Mouse (Mus musculus): ENCODE measurements around the gene Mamdc4.

The Mamdc4 gene

DNA sequence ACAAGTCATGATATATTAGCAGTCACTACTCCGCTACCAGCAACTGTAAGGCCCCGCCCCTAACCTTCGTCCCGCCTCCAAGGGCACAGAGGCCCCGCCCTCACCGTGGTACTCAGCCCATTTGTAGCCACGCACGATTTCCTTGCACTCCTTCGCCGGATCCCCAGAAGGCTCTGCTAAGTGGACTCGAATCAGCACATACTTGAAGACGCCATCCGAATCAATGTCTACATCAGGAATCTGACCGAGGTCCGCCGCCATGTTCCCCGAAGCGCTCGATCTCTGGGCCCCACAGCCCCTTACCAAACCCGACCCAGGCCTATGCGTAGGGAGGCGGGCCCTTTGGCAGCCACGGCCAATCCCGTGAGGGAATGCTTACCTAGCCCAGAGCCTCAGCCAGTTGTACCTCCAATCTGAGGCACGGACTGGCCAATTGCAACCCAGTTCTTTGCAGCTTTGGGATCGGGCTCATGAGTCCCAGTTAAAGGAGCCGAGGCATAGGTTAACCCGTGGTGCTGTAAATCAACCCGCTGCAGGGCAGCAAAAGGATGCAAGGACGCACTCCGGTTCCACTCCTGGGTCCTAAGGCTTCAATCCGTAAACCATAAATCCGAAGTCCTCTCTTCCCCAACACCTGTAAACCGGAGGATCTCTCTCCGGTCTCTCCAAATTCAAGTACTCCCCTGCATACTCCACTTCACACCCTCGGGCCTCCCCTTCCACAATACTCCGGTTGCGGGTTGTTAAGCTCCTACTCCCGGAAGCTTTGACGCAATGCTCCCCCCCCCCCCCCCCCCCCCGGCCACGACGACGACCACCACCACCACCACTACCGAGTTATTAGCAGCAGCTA, at the start of gene Mamdc4, which contains the start of gene Phpt1:
TSS of gene Mamdc4 (minus strand) at position 267 of the 853 bp plus-strand sequence.
TSS of gene Phpt1 (minus strand) at position 646 of the 853 bp plus-strand sequence.
- TF ChIP-seq POU5F1 (IDR thresholded peaks at IDR 0.05; ENCODE audit: borderline replicate concordance, low read length): no peak
- TF ChIP-seq NANOG (IDR thresholded peaks at IDR 0.05; ENCODE audit: borderline replicate concordance, low read length): 0 out of 2 replicates have a peak, but pooled peaks have one; percentile 29
- no peak for TF ChIP-seq CTCF (conservative IDR thresholded peaks at IDR 0.05; ENCODE audit: low read length)
- Histone ChIP-seq H3K9me3 (ENCODE audit: low read length) (no peaks in the 10 kb centered on the region), H3K4me3 (replicated peaks; ENCODE audit: low read length) (peak within 1 kb of the TSS; percentile 84), H3K4me1 (replicated peaks; ENCODE audit: low read depth, low read length) (peaks cover 53% of the 10 kb centered on the region), H3K36me3 (ENCODE audit: insufficient read depth, low read length) (peaks cover 34% of the 10 kb centered on the region), H3K27me3 (ENCODE audit: insufficient read depth, low read length) (peaks cover 45% of the 10 kb centered on the region)

DNA sequence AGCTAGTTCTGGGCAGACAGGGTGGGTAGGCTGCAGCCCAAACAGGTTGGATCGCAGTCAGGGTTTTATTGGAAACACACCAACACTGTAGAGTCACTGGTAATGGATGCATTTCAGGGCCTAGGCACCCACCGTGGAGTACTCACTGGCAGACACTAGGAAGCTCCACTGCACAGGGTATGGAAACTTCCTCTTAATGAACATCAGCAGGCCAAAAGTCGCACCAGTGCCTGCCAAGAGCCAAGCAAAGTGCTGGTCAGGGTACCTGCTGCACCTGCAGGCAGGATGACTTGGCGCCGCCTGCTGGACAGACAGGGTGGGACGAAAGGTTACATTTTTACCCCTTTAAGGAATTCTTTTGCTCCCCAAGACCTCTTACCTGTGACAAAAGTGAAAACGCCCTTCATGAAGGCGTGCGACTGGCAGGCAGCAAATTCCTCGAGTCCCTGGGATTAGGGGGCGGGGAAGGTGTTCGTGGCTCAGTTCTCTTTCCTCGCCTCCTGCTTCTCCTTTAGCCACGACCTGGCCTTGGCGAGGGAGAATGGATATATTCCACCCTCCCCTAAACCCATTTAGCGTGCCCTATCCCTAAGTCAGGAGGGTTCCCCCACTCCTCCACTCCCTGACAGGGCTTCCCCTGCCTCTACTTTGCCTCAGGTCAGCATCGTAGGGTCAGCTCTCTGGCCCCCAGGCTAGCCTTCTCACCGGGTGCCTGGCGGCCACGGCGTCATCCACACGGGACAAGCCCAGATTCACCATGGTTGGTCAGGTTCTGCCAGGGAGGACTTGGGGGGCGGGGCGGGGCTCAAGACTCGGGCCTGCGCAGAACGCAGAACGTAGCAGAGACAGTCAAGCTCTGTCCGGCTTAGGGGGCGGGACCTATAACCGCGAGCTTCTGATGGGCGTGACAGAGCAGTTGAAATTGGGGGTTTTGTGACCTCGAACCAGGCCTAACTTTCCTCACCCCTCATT, 46.9 kb upstream of the Mamdc4 start, which contains the start of gene Tmem141:
TSS of gene Tmem141 (minus strand) at position 777 of the 972 bp plus-strand sequence.
- H3K4me3 ChIP-seq (replicated peaks; ENCODE audit: low read length): peak within 1 kb of the TSS; percentile 80
- no peaks in the 10 kb centered on the region for H3K9me3 ChIP-seq (ENCODE audit: low read length)
- H3K4me1 ChIP-seq (replicated peaks; ENCODE audit: low read depth, low read length): peaks cover 28% of the 10 kb centered on the region
- no peaks in the 10 kb centered on the region for H3K36me3 ChIP-seq (ENCODE audit: insufficient read depth, low read length)
- TF ChIP-seq NANOG (IDR thresholded peaks at IDR 0.05; ENCODE audit: borderline replicate concordance, low read length) (no peak), CTCF (conservative IDR thresholded peaks at IDR 0.05; ENCODE audit: low read length) (peak; percentile 91), POU5F1 (IDR thresholded peaks at IDR 0.05; ENCODE audit: borderline replicate concordance, low read length) (no peak)
- peaks cover 57% of the 10 kb centered on the region for H3K27me3 ChIP-seq (ENCODE audit: insufficient read depth, low read length)

DNA sequence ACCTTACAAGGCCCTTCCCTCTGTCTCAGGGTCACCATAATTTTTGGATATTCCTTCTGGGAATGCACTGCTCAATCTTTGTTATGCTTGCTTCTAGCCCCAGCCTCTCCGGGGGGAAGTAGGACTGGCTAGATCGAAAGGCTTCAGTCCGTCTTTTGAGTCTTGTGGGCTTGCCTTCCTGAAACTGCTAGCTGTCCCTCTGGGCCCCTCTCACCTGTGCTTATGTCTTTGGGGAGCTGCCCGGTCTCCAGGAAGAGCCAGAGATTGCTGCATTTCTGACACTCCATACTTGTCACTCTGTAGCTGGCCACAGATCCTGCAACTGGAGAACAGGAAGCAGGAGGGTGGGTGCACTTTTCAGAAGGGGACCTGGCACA, 46.2 kb upstream of the Mamdc4 start:
- Histone ChIP-seq H3K27me3 (ENCODE audit: insufficient read depth, low read length) (peaks cover 63% of the 10 kb centered on the region), H3K36me3 (ENCODE audit: insufficient read depth, low read length) (no peaks in the 10 kb centered on the region), H3K4me3 (replicated peaks; ENCODE audit: low read length) (no peak overlapping the region), H3K9me3 (ENCODE audit: low read length) (peaks cover 1% of the 10 kb centered on the region; the same call in 1 of the 2 replicates), H3K4me1 (replicated peaks; ENCODE audit: low read depth, low read length) (peaks cover 28% of the 10 kb centered on the region)
- no peak for TF ChIP-seq CTCF (conservative IDR thresholded peaks at IDR 0.05; ENCODE audit: low read length)

DNA sequence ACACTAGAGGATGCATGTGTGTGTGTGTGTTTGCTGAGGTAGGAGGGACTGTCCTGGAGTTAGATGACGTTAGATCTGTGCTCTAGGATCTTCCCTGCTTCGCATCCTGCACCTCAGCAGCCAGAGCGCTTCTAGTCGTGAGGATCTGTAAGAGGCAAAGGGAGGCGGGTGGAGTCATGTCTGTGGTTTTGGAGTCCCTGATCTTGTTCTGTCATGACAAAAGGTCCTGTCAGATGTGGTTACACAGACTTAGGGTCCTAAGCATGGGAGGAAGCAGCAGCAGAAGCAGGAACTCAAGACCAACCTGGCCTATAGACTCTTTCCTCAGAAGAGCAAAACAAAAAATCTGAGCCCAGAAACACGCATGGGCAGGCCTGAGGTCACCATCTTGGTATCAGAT, 45.7 kb upstream of the Mamdc4 start:
- peaks cover 4% of the 10 kb centered on the region; the same call in 1 of the 2 replicates for H3K9me3 ChIP-seq (ENCODE audit: low read length)
- no peaks in the 10 kb centered on the region for H3K36me3 ChIP-seq (ENCODE audit: insufficient read depth, low read length)
- H3K4me3 ChIP-seq (replicated peaks; ENCODE audit: low read length): no peak overlapping the region
- H3K4me1 ChIP-seq (replicated peaks; ENCODE audit: low read depth, low read length): peaks cover 33% of the 10 kb centered on the region
- no peak for TF ChIP-seq CTCF (conservative IDR thresholded peaks at IDR 0.05; ENCODE audit: low read length)
- no peak for TF ChIP-seq POU5F1 (IDR thresholded peaks at IDR 0.05; ENCODE audit: borderline replicate concordance, low read length)
- TF ChIP-seq NANOG (IDR thresholded peaks at IDR 0.05; ENCODE audit: borderline replicate concordance, low read length): no peak
- peaks cover 68% of the 10 kb centered on the region for H3K27me3 ChIP-seq (ENCODE audit: insufficient read depth, low read length)

DNA sequence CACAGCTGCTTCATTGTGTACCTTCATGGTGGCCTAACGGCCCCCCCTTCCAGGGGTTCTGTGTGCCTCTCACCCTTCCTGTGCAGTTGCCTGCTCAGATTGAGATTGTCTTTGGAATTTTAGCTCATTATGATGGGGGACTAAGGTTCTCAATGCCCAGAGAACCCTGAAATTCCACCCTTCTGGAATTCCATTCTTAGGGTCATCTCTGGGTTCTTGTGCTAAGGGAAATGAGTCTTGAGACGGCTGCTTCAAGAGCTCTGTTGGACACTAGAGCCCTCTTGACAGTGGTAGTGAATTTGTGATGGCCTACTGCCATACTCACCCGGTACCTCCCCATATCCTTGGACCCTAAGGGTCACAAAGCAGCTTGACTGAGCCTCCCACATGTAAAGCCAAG, 42.9 kb upstream of the Mamdc4 start, which contains the start of gene Ccdc183:
TSS of gene Ccdc183 (minus strand) at position 101 of the 400 bp plus-strand sequence.
- TF ChIP-seq NANOG (IDR thresholded peaks at IDR 0.05; ENCODE audit: borderline replicate concordance, low read length) (no peak), POU5F1 (IDR thresholded peaks at IDR 0.05; ENCODE audit: borderline replicate concordance, low read length) (no peak), CTCF (conservative IDR thresholded peaks at IDR 0.05; ENCODE audit: low read length) (no peak)
- no peaks in the 10 kb centered on the region for H3K36me3 ChIP-seq (ENCODE audit: insufficient read depth, low read length)
- H3K4me1 ChIP-seq (replicated peaks; ENCODE audit: low read depth, low read length): peaks cover 35% of the 10 kb centered on the region
- peak within 1 kb of the TSS; percentile 70 for H3K4me3 ChIP-seq (replicated peaks; ENCODE audit: low read length)
- H3K27me3 ChIP-seq (ENCODE audit: insufficient read depth, low read length): peaks cover 82% of the 10 kb centered on the region
- H3K9me3 ChIP-seq (ENCODE audit: low read length): peaks cover 4% of the 10 kb centered on the region; the same call in 1 of the 2 replicates

DNA sequence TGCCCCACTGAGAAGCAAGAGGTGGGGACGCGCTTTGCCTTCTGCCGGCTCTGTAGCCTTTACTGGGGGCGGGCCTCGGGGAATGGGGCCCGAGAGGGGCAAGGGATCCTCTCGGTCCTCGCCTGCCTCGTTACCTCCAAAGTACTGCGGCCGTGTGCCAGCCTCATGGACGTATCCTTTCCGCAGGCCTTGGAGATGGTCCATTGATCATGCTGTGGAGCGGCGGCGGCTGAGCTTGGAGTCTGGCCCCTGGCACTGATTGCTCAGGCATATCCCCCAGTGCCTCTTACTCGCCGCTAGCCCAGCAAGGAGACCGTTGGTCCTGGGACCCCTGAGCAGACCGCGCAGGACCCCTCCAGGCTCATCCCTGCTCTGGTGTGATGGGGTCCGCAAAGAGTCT, 41.8 kb upstream of the Mamdc4 start:
- peak overlapping the region; percentile 70 for H3K4me3 ChIP-seq (replicated peaks; ENCODE audit: low read length)
- H3K9me3 ChIP-seq (ENCODE audit: low read length): peaks cover 4% of the 10 kb centered on the region; the same call in 1 of the 2 replicates
- peaks cover 89% of the 10 kb centered on the region for H3K27me3 ChIP-seq (ENCODE audit: insufficient read depth, low read length)
- H3K4me1 ChIP-seq (replicated peaks; ENCODE audit: low read depth, low read length): peaks cover 29% of the 10 kb centered on the region
- H3K36me3 ChIP-seq (ENCODE audit: insufficient read depth, low read length): no peaks in the 10 kb centered on the region
- TF ChIP-seq NANOG (IDR thresholded peaks at IDR 0.05; ENCODE audit: borderline replicate concordance, low read length) (no peak), POU5F1 (IDR thresholded peaks at IDR 0.05; ENCODE audit: borderline replicate concordance, low read length) (no peak), CTCF (conservative IDR thresholded peaks at IDR 0.05; ENCODE audit: low read length) (no peak)

DNA sequence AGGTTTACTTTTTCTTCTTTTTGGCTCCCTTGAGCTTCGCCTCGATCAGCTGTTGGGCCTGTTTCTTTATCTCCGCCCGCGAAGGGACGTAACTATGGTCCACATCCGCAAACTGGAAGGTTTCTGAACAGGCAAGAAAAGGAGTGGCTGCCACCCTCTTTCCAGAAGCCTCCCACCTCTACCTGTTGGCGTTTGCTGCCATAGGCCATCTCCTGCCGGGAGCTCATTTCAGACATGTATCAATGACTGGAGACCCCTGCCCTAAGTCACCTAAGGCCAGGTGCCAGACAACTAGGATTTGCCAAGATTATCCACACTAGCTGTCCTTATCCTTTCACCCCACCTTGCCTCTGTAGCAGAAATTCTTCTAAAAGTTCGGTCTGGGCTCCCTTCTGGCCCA, 34.0 kb upstream of the Mamdc4 start:
- TF ChIP-seq POU5F1 (IDR thresholded peaks at IDR 0.05; ENCODE audit: borderline replicate concordance, low read length) (no peak), CTCF (conservative IDR thresholded peaks at IDR 0.05; ENCODE audit: low read length) (no peak), NANOG (IDR thresholded peaks at IDR 0.05; ENCODE audit: borderline replicate concordance, low read length) (no peak)
- H3K4me1 ChIP-seq (replicated peaks; ENCODE audit: low read depth, low read length): peaks cover 15% of the 10 kb centered on the region
- peaks cover 50% of the 10 kb centered on the region for H3K27me3 ChIP-seq (ENCODE audit: insufficient read depth, low read length)
- no peaks in the 10 kb centered on the region for H3K9me3 ChIP-seq (ENCODE audit: low read length)
- H3K36me3 ChIP-seq (ENCODE audit: insufficient read depth, low read length): peaks cover 5% of the 10 kb centered on the region; the same call in 1 of the 2 replicates
- H3K4me3 ChIP-seq (replicated peaks; ENCODE audit: low read length): peak overlapping the region; percentile 96; the same call in 1 of the 2 replicates

All from E14TG2a.4 (cell line).